Mouse (Mus musculus): Measurements from ENCODE around the gene Mb.
"Not testable (repeated sequence)": the region's sequence is repeated elsewhere in the genome, so short reads cannot be mapped to it uniquely, and the experiment has no call there.

Gene Mb

GRCm38 (mm10) chr15:77062746-77063145, 12.3 kb upstream of the Mb start:
- DNase-seq: no peak

DNA sequence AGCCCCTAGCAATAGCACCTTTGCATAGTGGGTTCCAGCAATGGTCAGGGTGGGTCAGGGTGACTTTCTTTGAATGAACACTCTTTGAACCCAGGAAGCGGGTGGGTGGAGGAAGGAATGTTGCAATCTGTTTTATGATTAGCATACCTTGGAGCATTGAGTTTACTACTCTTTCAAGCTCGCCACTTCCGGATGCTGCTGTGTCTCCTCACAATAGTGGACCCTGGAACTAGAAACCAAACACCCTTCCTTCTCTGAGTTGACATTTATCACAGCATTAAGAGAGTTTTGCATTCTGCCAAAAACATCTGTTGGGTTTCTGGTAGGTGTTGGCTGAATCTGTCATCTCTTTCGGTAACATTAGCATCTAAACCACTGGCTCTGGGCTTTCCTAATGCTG, 8.9 kb upstream of the Mb start:
- DNase-seq: not testable (repeated sequence)

DNA sequence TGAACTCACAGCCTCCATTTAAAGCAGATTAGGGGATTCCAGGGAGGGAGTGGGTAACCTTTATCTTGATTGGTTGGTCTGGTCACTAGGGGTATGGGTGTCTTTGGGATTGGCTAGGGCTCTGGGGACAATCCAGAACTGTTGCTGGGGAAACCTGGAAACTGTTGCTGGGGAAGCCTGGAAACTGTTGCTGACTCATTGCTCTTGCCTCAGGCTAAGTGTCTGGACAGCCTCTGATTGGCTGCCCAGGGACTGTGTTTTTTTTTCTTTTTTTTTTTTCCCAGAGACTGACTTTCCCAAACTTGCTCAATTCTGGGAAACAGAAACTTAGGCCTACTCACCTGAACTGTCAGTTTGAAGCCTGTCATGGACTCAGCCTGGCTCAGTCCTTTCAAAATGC, 8.1 kb upstream of the Mb start:
- DNase-seq: no peak

DNA sequence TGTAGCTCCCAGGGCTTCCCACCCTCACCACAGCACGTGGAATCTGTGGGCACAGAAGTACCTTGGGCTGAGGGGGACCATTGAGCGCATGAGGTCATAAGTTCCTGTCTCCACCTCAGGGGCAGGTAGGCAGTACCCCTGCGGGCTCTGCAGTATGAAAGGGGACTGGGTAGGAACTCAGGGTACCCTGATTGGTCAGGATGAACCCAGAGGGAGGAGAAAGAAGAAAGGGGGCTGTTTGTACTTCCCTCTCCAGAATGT, 6.3 kb upstream of the Mb start:
- DNase-seq: no peak

GRCm38 (mm10) chr15:77056001-77056790, 5.7 kb upstream of the Mb start:
- no peak for DNase-seq

GRCm38 (mm10) chr15:77054611-77055175, 4.2 kb upstream of the Mb start:
- DNase-seq: no peak

GRCm38 (mm10) chr15:77053021-77053420, 2.6 kb upstream of the Mb start:
- DNase-seq: no peak

- no peak for DNase-seq
Measured at GRCm38 (mm10) chr15:77052176-77052575, 1.7 kb upstream of the Mb start.

DNA sequence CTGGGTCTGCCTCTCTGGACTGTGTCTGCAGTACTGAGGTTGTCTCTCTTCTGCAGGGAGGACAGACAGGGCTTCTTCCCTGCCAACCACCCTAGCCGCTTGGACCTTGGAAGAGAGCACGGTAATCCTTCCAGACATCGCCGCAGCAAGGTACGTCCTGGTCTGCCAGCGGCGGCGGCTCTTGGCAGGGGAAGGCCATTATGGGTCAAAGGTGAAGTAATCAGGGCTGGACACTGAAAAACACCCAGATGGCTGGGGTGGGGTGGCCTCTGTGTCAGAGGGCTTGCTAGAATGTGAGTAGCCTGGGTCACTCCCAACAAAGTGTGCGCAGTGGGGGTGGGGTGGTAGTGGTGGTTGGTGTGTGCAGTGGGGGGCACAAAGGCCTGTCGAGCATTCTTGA, 4.9 kb downstream of the Mb start:
- DNase-seq: no peak

GRCm38 (mm10) chr15:77044597-77045320, 5.7 kb downstream of the Mb start, which contains the start of gene Apol6:
TSS of gene Apol6 (plus strand) at chr15:77044729.
- no peak for DNase-seq

GRCm38 (mm10) chr15:77040784-77041183, 9.7 kb downstream of the Mb start:
- no peak for DNase-seq

DNA sequence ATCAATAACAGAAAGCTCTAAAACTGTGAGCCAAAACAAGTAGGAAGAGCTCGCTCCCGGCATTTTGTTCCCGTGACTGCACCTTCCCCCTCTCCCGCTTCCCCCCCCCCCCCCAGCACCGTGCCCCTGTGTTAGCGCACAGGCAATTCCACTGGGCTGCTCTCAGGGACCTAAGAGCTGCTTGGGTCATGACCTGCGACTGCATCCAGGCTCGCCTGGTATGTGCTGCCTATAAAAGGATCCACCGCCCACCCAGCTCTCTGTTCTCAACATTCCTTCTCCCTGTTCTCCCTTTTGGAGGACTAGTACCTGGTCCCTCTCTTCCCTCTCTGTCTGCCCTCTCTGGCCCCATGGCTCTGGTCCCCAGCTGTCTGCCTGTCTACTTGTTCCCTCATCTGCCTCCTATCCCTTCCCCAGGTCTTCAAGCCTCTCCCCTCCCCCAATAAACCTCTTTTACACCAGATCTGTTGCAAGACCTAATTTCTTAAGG, 11.2 kb downstream of the Mb start:
- DNase-seq: no peak

GRCm38 (mm10) chr15:77037278-77038161, 12.9 kb downstream of the Mb start:
- no peak for DNase-seq

- DNase-seq: no peak
Measured at GRCm38 (mm10) chr15:77036989-77037277, 13.5 kb downstream of the Mb start.

DNA sequence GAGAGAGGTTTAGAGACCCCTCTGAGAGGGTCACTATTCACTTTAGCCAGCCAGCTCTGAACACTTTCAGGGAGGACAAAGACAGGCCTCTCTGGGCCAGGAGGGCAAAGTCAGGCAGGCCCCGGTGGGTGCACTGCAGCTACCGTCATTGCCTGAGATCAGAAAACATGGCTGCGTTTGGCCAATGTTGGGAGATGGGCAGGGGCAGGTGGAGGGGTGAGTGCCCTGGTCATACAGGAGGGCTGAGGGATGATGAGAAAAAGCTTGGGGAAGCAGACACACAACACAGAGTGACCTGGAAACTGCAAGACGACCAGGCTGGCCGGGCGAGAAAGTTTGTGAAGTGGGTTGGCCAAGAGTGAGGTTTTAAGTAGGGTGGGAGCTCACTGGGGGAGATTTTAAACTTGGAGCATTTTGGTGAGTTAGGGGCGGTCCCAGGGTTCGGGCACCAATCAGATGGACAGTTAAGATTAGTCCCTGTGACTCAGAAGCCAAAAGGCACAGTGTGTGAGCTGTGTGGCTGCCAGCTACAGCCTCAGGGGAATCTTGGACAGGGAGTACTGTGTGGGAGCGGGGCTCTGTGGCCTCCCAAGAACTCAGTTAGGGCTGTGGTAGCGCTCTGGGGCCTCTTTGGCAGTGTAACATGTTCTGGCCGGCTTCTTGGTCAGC, 14.0 kb downstream of the Mb start:
- no peak for DNase-seq

DNA sequence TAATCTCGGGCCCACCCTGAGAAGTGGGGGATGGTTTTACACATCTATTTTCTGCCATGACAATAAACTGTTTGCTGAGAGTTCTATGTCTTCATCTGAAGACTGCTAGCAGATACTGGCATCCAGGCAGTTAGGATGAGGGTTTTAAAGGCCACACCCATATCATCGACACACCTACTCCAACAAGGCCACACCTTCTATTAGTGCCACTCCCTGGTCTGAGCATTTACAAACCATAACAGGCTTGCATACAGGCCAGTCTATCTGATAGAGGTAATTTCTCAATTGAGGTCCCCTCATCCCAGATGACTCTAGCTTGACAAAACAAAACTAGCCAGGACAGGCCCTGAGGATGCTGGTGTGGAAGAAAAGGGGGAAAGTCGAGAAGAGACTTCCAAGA, 14.8 kb downstream of the Mb start:
- no peak for DNase-seq

- peak; percentile 90 for DNase-seq
Measured at GRCm38 (mm10) chr15:77034526-77034925, 15.9 kb downstream of the Mb start.

- DNase-seq: no peak
Measured at GRCm38 (mm10) chr15:77031271-77031670, 19.2 kb downstream of the Mb start.

GRCm38 (mm10) chr15:77029331-77029991, 21.0 kb downstream of the Mb start:
- peak; percentile 80 for DNase-seq

DNA sequence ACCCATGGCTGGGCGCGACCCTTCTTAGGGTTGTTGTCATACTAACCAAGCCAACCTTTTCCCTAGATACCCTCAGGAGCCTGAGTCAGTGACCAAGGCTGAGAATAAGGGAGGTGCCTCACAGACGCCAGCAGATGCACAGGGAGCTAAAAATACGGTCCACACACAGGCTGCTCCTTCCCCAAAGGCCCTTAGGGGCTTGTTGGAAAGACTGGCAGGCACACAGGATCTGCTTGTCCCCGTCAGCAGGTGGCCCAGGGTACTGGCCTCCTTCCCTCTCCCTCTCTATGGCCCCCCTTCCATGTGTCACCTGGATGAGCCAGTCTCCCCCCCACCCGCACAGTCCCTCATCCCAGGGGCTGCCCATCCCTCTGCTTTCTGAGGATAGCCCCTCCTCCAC, 22.8 kb downstream of the Mb start:
- DNase-seq: no peak

GRCm38 (mm10) chr15:77027117-77027516, 23.4 kb downstream of the Mb start:
- no peak for DNase-seq

DNA sequence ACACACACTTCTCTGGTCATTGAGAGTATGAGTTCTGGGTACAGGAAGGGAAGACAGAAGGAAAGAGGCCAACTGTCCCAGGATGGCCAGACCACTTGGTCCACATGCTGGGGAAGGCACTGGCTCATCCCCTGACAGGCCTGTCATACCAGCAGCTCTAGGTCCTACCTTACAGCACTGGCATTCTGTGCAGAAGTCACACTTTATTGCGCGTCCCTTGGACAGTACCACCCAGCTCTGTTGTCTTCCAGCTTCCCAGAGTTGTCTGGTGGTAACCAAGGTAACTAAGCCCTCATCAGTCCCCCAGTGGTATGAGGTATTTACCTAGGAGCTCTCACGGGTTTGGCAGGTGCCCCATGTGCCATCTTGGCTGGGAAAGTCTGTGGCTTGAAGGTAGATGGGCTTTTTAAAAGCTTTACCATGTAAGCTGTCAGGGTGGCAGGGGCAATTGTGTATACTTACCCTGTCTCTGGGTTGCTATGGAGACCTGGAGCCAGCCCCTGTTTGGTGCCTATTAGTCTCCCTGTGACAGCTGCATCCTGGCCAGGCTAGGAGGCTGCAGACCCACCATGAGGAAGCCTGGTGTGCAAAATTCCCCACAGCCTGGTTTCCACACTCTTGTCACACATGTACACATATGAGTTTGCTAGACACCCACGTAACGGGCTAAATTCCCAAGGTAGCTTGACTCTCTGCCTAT, 24.4 kb downstream of the Mb start:
- DNase-seq: no peak

All from cerebellum, adult 9-10 months (tissue).